Mouse (Mus musculus) ovary, postnatal 10 days (tissue): ENCODE measurements around the gene Rxfp2.

ENCODE experiments used
- DNase-seq: peaks from one replicate; pipeline ENCODE4 v3.0.0; 2022; ENCODE audit warnings: low spot score

The Rxfp2 gene

GRCm38 (mm10) chr5:150115271-150116092, 97.0 kb downstream of the Rxfp2 start:
- no peak for DNase-seq

DNA sequence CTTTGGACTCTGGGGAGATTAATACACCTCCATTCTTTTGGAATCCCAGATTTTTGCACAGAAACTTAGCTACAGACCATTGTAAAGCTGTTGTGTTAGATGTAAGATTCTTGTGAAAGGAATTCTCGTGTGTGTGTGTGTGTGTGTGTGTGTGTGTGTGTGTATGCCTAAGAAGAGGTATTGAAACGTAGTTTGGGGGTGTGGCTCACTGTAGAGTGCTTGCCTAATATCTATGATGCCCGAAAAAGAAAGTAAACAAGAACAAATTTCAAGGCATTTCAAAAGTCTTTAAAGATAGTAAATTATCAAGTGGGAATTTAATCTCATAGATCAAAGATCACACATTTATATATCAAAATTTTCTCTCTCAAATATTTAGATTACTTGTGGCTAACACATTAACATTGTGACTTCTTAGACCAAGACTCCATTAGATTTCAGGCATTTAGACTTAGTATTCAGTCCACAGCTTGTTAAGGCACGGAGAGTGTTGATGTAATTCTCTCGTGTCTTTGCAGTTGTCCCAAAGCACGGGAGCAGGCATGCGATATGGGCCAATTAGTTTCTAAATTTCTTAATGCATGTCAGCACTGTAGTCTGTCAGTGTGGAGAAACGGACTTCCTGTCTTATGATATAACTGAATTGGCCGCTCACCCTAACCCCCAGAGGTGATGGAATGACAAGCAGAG, 97.9 kb downstream of the Rxfp2 start:
- DNase-seq, result no peak

GRCm38 (mm10) chr5:150116906-150117216, 98.4 kb downstream of the Rxfp2 start:
- no peak for DNase-seq

DNA sequence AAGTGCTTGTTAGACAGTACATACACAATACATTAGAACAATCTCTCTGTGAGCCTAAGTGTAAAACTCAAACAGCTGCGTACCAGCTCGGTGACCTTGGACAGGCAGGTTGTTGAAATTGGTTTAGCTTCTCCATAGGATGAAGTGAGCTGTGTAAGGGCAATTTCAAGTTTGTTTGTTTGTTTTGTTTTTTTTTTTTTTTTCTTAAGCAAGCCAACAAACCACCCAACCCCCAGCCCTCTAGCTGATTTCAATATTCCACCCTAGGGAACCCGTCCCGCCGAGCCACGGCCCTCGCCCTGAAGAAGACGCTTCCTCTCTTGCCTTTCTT, 99.6 kb downstream of the Rxfp2 start:
- DNase-seq, result no peak

GRCm38 (mm10) chr5:150118455-150119241, 100.2 kb downstream of the Rxfp2 start, which contains the start of gene Fry:
Gene Fry (plus strand): TSS chr5:150118645.
- DNase-seq, result peak; percentile 72

GRCm38 (mm10) chr5:150120676-150121075, 102.2 kb downstream of the Rxfp2 start:
- DNase-seq, result no peak

DNA sequence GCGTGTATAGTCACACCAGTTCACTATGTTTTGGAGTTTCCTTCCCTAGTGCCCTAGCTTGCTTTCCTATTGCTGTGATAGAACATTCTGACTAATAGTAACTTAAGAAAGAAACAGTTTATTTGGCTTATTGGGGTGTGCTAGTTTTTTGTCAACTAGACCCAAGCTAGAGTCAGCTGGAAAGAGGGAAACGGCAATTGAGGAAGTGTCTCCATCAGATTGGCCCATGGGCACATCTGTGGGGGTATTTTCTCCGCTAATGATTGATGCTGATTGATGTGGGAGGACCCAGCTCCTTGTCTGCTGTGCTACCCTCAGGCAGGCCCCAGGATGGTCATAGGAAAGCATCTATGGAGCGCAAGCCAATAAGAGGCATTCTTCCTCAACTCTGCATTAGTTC, 103.6 kb downstream of the Rxfp2 start:
- no peak for DNase-seq

- DNase-seq, result no peak
These were observed 104.1 kb downstream of the Rxfp2 start for GRCm38 (mm10) chr5:150122571-150122970.

GRCm38 (mm10) chr5:150125920-150126319, 107.4 kb downstream of the Rxfp2 start:
- DNase-seq, result no peak

GRCm38 (mm10) chr5:150128432-150128831, 110.0 kb downstream of the Rxfp2 start:
- DNase-seq, result no peak

- no peak for DNase-seq
These were observed 111.7 kb downstream of the Rxfp2 start for GRCm38 (mm10) chr5:150130144-150130543.

- DNase-seq, result no peak
These were observed 112.7 kb downstream of the Rxfp2 start for GRCm38 (mm10) chr5:150131166-150131565.
